Mouse (Mus musculus) left cerebral cortex, postnatal 14 days (tissue): ENCODE measurements around the gene Apol8. TPM values are rescaled to one million over a fixed set of nuclear protein-coding genes. Genes with fewer than 3 reads are reported as not detected.
"Not testable (repeated sequence)": the region's sequence is repeated elsewhere in the genome, so short reads cannot be mapped to it uniquely, and the experiment has no call there.

Source experiments
- DNase-seq, 2 experiments: peaks; one replicate each; pipeline ENCODE4 v3.0.0; 2021 to 2022; ENCODE audit warnings: low spot score in 2 of 2, mixed read lengths in 1 of 2
- intact Hi-C: fragments of 180-260 bp; cut with DNase I; formaldehyde crosslinking; loops from one replicate; pipeline ENCODE4 v1.15.1; 2025
- total RNA-seq, 2 experiments: library from RNA; stranded (reverse); gene quantifications; 2 replicates each; pipeline ENCODE4 v1.2.3; 2021

Apol8 gene
- total RNA-seq, 2 experiments from 2014 or later = 1.3 to 3.2 TPM

- DNase-seq = no peak
- intact Hi-C loops = no loop called here
These were observed 4.3 kb upstream of the Apol8 start for GRCm38 (mm10) chr15:77761083-77761482.

GRCm38 (mm10) chr15:77760037-77760436, 3.2 kb upstream of the Apol8 start:
- intact Hi-C loops = no loop called here
- DNase-seq = peak in 1 of 2 experiments; percentile 39

GRCm38 (mm10) chr15:77757586-77758226, 903 bp upstream of the Apol8 start:
- intact Hi-C loops = no loop called here
- no peak for DNase-seq

- intact Hi-C loops = no loop called here
These were observed 722 bp downstream of the Apol8 start for GRCm38 (mm10) chr15:77756081-77756480.

GRCm38 (mm10) chr15:77755132-77755531, 1.7 kb downstream of the Apol8 start:
- no peak for DNase-seq
- intact Hi-C loops = no loop called here

More at GRCm38 (mm10) chr15:77756081-77756480, 722 bp downstream of the Apol8 start:
- DNase-seq = no peak

- intact Hi-C loops = no loop called here
- no peak for DNase-seq
These were observed 4.4 kb downstream of the Apol8 start for GRCm38 (mm10) chr15:77752443-77752842.

- DNase-seq = peak in 1 of 2 experiments; percentile 50
- intact Hi-C loops = no loop called here
These were observed 6.3 kb downstream of the Apol8 start for GRCm38 (mm10) chr15:77750461-77750860.

- no peak for DNase-seq
- intact Hi-C loops = no loop called here
These were observed 7.1 kb downstream of the Apol8 start for GRCm38 (mm10) chr15:77749717-77750116.

GRCm38 (mm10) chr15:77748414-77748813, 8.4 kb downstream of the Apol8 start:
- no peak for DNase-seq
- intact Hi-C loops = no loop called here

- no peak for DNase-seq
- intact Hi-C loops = no loop called here
These were observed 10.5 kb downstream of the Apol8 start for GRCm38 (mm10) chr15:77746326-77746725.

GRCm38 (mm10) chr15:77745081-77745480, 11.7 kb downstream of the Apol8 start:
- intact Hi-C loops = no loop called here
- DNase-seq = no peak

GRCm38 (mm10) chr15:77744632-77745031, 12.2 kb downstream of the Apol8 start:
- intact Hi-C loops = no loop called here
- DNase-seq = no peak

GRCm38 (mm10) chr15:77741556-77741955, 15.2 kb downstream of the Apol8 start:
- DNase-seq, intact Hi-C loops: not testable (repeated sequence)

GRCm38 (mm10) chr15:77740511-77741297, 16.1 kb downstream of the Apol8 start:
- intact Hi-C loops = no loop called here
- DNase-seq = no peak

GRCm38 (mm10) chr15:77733903-77734302, 22.9 kb downstream of the Apol8 start:
- intact Hi-C loops, DNase-seq: not testable (repeated sequence)

- intact Hi-C loops, DNase-seq: not testable (repeated sequence)
These were observed 23.4 kb downstream of the Apol8 start for GRCm38 (mm10) chr15:77733380-77733779.

- DNase-seq, intact Hi-C loops: not testable (repeated sequence)
These were observed 24.0 kb downstream of the Apol8 start for GRCm38 (mm10) chr15:77732851-77733250.

GRCm38 (mm10) chr15:77731605-77732004, 25.2 kb downstream of the Apol8 start:
- no peak for DNase-seq
- intact Hi-C loops = no loop called here

- intact Hi-C loops, DNase-seq: not testable (repeated sequence)
These were observed 28.1 kb downstream of the Apol8 start, which contains the start of gene Apol9b for GRCm38 (mm10) chr15:77728739-77729138. TSS of gene Apol9b (plus strand) at chr15:77729039.

- DNase-seq, intact Hi-C loops: not testable (repeated sequence)
These were observed 29.1 kb downstream of the Apol8 start for GRCm38 (mm10) chr15:77727745-77728144.

GRCm38 (mm10) chr15:77727139-77727538, 29.7 kb downstream of the Apol8 start:
- intact Hi-C loops, DNase-seq: not testable (repeated sequence)
